In genomic region chr14:12136536-12136935, GRCm38 (mm10) we compare ENCODE assay signal across 17 mouse cellular contexts.
"Had no signal": no experiment of that assay in that cellular context is flagged by ENCODE, and none has a peak within 500 bp of the region (broad histone marks: within the 10 kb centered on the region; RNA-seq: fewer than 3 reads in every experiment).

No protein-coding gene starts in this region.

- ATAC-seq: midbrain, embryonic 15.5 days had no signal

- H3K4me2 ChIP-seq: kidney, embryonic 15.5 days; liver, embryonic 11.5 days; liver, embryonic 15.5 days; lung, embryonic 14.5 days; midbrain, embryonic 11.5 days; midbrain, embryonic 15.5 days; neural tube, embryonic 13.5 days had no signal

- H3K9me3 ChIP-seq: kidney, embryonic 15.5 days; limb, embryonic 10.5 days; liver, embryonic 15.5 days; megakaryocyte, embryonic 14.5 days; midbrain, embryonic 15.5 days; neural tube, embryonic 13.5 days had no signal

- H3K4me1 ChIP-seq: liver, embryonic 15.5 days had no signal

- H3K9ac ChIP-seq: kidney, embryonic 15.5 days; liver, embryonic 15.5 days; lung, embryonic 14.5 days; midbrain, embryonic 15.5 days; neural tube, embryonic 13.5 days had no signal

- H3K36me3 ChIP-seq: liver, embryonic 15.5 days; midbrain, embryonic 15.5 days; neural tube, embryonic 13.5 days had no signal

- H3K4me3 ChIP-seq: kidney, embryonic 15.5 days; left cerebral cortex, adult 2 months; limb, embryonic 10.5 days; liver, embryonic 15.5 days; megakaryocyte, embryonic 14.5 days; midbrain, embryonic 15.5 days; neural tube, embryonic 13.5 days had no signal

- H3K27ac ChIP-seq: kidney, embryonic 15.5 days; limb, embryonic 10.5 days; liver, embryonic 15.5 days; macrophage; midbrain, embryonic 15.5 days; neural tube, embryonic 13.5 days had no signal

- H3K27me3 ChIP-seq: kidney, embryonic 15.5 days; liver, embryonic 15.5 days; midbrain, embryonic 15.5 days; neural tube, embryonic 13.5 days had no signal

- DNase-seq: kidney, postnatal 4 days; lung, embryonic 14.5 days; retina, postnatal 1 day; right cerebral cortex, postnatal 4 days; spleen, adult 18-20 months; thymus, adult 18-20 months; thymus, postnatal 14 days had no signal
